Mouse (Mus musculus) heart, embryonic 16.5 days (tissue): ENCODE data around the gene Mmp11. TPM values are rescaled to one million over a fixed set of nuclear protein-coding genes. Genes with fewer than 3 reads are reported as not detected.
A peak's percentile ranks its signal among the peaks of the same experiment; 100 is the strongest.

Experiments used
- ATAC-seq: fragments of 200-750 bp; cut with Nextera tagmentation; replicated peaks from 2 replicates; pipeline ENCODE4 v1.8.0; 2017; ENCODE audit warnings: moderate number of reproducible peaks; ENCODE audit not compliant: insufficient read depth, low FRiP score; ENCODE audit errors: extremely low read depth
- H3K27ac ChIP-seq: fragments of 300-500 bp; sonication (generic); 2 replicates; pipeline ENCODE4 v1.5.1; 2014; ENCODE audit warnings: mild to moderate bottlenecking, low read length, control low read depth, moderate library complexity
- H3K27me3 ChIP-seq: fragments of 300-500 bp; sonication (generic); 2 replicates; pipeline ENCODE4 v1.6.1; 2014; ENCODE audit warnings: low read length, mixed read lengths; ENCODE audit not compliant: control insufficient read depth, insufficient read depth
- H3K36me3 ChIP-seq: fragments of 300-500 bp; sonication (generic); 2 replicates; pipeline ENCODE4 v1.6.1; 2014; ENCODE audit not compliant: control insufficient read depth, insufficient read depth
- H3K4me1 ChIP-seq: fragments of 300-500 bp; sonication (generic); 2 replicates; pipeline ENCODE4 v1.6.1; 2014; ENCODE audit warnings: low read length, mixed read lengths; ENCODE audit not compliant: control insufficient read depth, insufficient read depth
- H3K4me2 ChIP-seq: fragments of 300-500 bp; sonication (generic); 2 replicates; pipeline ENCODE4 v1.6.1; 2014; ENCODE audit warnings: low read depth, mild to moderate bottlenecking, control low read depth, low read length
- H3K4me3 ChIP-seq: fragments of 300-500 bp; sonication (generic); 2 replicates; pipeline ENCODE4 v1.5.1; 2014; ENCODE audit warnings: mild to moderate bottlenecking, control low read depth, low read length
- H3K9ac ChIP-seq: fragments of 300-500 bp; sonication (generic); 2 replicates; pipeline ENCODE4 v1.6.1; 2014; ENCODE audit warnings: low read length, control low read depth
- H3K9me3 ChIP-seq: fragments of 300-500 bp; sonication (generic); replicated peaks from 2 replicates; pipeline ENCODE4 v1.6.1; 2016; ENCODE audit warnings: low read length; ENCODE audit not compliant: control insufficient read depth
- WGBS: fragments of 180-500 bp; shearing (Covaris S2); extraction: QIAGEN DNeasy Blood & Tissue Kit; methylation state at CpG from one replicate; pipeline ENCODE4 v1.1.7; 2014; 5-methylcytosine and 5-hydroxymethylcytosine counted together
- polyA plus RNA-seq: library from polyadenylated mRNA; unstranded; fragments of >200 nt; fragmentation: Nextera tagmentation; extraction: Ambion mirVana; gene quantifications from 2 replicates; pipeline ENCODE4 v1.2.1, GENCODE M21; 2015

Gene Mmp11
- polyA plus RNA-seq, 1 experiment from 2014 or later, result 26.4 TPM

DNA sequence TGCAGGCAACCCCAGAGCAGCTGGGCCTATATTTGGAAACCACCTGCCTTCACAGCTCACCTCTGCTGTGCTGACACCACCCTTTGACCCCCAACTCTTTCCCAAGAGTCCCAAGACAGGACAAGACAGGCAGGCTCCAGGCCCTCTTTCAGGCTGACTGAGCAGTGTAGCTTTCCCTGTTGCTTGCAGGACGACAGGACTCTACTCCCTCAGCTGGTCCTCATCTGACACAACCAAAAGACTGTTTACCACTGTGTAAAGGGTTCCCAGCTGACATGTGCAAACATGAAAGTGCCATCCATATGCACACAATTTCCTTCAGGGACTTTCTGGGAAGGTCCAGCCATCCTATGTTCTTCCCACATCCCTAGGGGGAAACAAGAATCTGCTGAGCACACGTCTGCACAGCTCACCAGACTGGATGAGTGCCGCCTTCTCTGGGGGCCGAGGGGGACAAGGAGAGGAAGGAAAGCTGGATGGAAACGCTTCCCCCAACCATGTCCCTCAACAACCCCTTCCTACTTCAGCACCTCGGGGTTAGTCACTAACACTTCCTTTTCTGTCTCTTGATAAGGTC is 23.2 kb downstream of the Mmp11 start:
- Histone ChIP-seq H3K4me2 (no peak overlapping the region), H3K27me3 (no peaks in the 10 kb centered on the region), H3K36me3 (peaks cover 38% of the 10 kb centered on the region), H3K9me3 (no peaks in the 10 kb centered on the region), H3K4me1 (peaks cover 5% of the 10 kb centered on the region; the same call in 1 of the 2 replicates), H3K9ac (no peak overlapping the region), H3K4me3 (no peak overlapping the region), H3K27ac (no peak overlapping the region; the same call in 1 of the 2 replicates)
- ATAC-seq, result no peak; the same call in 1 of the 2 replicates
- 38% methylated on average over 6 of the region's 6 CpGs for WGBS

DNA sequence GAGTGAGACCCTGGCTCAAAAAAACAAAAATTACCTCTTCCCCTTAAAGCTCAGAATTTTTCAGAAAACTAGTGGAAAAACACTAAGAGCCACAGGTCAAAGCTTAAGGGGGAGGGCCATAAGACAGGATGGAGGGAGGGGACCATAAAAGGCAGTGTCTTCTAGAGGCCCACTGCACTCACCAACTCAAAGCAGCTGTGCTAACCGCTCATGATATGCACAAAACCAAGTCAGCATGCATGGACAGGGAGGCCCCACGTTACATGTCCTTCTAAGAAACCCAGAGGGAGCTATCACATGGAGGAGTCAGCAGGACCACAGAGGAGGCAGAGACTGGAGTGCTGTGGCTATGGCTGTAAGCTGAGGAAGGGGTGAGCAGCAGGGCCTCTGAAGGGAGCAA is 25.6 kb downstream of the Mmp11 start:
- H3K4me2 ChIP-seq, result no peak overlapping the region
- ATAC-seq, result no peak
- H3K4me1 ChIP-seq, result peaks cover 5% of the 10 kb centered on the region; the same call in 1 of the 2 replicates
- WGBS, result 80% methylated on average over 2 of the region's 2 CpGs
- no peaks in the 10 kb centered on the region for H3K9me3 ChIP-seq
- peaks cover 53% of the 10 kb centered on the region for H3K36me3 ChIP-seq
- H3K4me3 ChIP-seq, result no peak overlapping the region
- H3K9ac ChIP-seq, result no peak overlapping the region
- no peaks in the 10 kb centered on the region for H3K27me3 ChIP-seq
- H3K27ac ChIP-seq, result no peak overlapping the region

DNA sequence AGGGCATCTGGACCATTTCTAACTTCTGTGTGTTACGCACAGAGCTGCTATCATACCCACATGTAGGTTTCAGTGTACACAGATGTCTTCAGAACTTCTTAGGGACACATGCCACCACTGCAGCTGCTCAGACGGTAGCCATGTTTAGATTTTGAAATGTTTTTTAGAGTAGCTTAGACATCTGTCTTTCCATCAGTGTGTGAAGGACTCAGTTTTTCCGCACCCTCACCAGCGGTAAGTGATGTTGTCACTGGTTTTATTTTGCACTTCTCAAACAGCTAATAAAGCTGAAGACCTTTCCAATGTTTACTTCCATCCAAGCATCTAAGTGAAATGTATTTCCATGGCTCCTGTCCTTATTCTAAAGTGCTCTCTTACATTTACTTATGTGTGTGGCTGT is 29.4 kb downstream of the Mmp11 start:
- Histone ChIP-seq H3K4me1 (no peaks in the 10 kb centered on the region), H3K4me2 (no peak overlapping the region), H3K9me3 (no peaks in the 10 kb centered on the region), H3K36me3 (peaks cover 76% of the 10 kb centered on the region), H3K4me3 (no peak overlapping the region), H3K27me3 (no peaks in the 10 kb centered on the region), H3K9ac (no peak overlapping the region), H3K27ac (no peak overlapping the region)
- no peak for ATAC-seq
- WGBS, result 94% methylated on average over 4 of the region's 4 CpGs

DNA sequence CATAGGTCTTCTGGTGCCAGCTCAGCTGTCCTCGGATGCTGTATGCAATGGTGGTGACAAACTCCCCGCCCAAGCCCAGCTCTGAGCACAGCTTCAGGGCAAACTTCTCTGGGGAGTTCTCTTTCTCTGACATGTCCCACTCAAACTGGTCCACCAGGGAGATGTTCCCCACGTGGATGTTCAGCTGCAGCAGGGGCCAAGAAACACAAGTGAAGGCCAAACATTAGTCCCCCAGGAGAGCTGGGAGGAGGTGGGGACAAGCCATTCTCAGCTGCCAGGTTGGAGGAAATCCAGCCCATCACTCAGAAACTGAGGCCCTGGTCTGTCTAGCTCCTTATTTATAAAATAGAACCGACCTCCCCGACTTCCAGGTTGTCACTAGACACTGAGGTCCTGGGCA is 31.9 kb downstream of the Mmp11 start:
- Histone ChIP-seq H3K4me3 (no peak overlapping the region), H3K4me1 (peaks cover 8% of the 10 kb centered on the region), H3K36me3 (peaks cover 68% of the 10 kb centered on the region), H3K27ac (no peak overlapping the region), H3K4me2 (no peak overlapping the region), H3K9me3 (no peaks in the 10 kb centered on the region), H3K27me3 (no peaks in the 10 kb centered on the region), H3K9ac (no peak overlapping the region)
- no peak for ATAC-seq
- 81% methylated on average over 5 of the region's 5 CpGs for WGBS

DNA sequence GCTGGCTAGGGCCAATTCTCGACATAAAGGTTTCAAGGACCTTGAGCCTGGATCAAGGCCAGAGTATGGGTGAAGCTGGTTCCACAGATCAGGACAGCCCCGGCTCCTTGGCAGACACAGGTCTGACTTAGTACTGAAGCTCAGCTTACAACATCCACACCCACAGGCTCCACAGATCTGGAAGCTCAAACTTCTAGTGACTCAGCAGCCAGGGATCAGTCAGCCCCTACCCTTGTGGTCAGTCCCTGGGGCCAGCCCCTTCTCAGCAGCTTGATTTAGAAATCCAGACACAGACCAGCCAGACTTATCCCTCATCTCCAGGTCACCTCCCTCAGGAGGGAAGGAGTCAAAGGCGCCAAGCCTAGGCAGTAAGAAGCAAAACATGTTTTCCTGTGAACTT is 37.5 kb downstream of the Mmp11 start:
- H3K4me1 ChIP-seq, result peaks cover 24% of the 10 kb centered on the region
- peak; percentile 55 for ATAC-seq
- H3K9me3 ChIP-seq, result no peaks in the 10 kb centered on the region
- WGBS, result 19% methylated on average over 3 of the region's 3 CpGs
- H3K27me3 ChIP-seq, result no peaks in the 10 kb centered on the region
- H3K9ac ChIP-seq, result peak overlapping the region; percentile 51
- H3K36me3 ChIP-seq, result peaks cover 49% of the 10 kb centered on the region
- peak overlapping the region; percentile 91 for H3K27ac ChIP-seq
- H3K4me2 ChIP-seq, result peak overlapping the region; percentile 33
- no peak overlapping the region for H3K4me3 ChIP-seq

DNA sequence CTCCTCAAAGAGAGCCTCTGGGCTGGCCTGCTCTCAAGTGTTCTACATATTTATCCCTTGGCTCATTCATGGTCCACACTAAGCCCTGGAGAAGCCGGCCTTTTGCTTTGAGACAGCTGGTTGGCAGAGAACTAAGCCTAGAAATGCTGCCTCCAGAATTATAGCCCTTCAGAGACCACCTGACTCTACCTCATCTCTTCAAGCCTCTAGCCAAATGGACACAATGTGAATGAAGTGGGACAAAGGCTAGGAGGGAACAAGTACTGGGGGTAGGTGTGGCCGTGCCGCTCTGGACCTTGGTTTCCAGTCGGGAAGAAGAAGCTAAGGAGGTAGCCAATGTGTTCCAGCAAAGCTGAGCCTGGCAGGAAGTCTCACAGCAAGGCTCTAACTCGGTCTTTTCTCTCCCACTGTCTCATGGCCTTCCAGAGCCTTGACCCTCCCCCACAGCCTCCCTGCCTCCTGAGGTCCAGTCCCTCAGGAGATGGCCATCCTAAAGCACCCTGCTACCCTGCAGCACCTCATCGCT is 38.2 kb downstream of the Mmp11 start:
- H3K4me2 ChIP-seq, result no peak overlapping the region
- no peaks in the 10 kb centered on the region for H3K9me3 ChIP-seq
- WGBS, result 77% methylated on average over 6 of the region's 6 CpGs
- no peaks in the 10 kb centered on the region for H3K27me3 ChIP-seq
- no peak for ATAC-seq
- no peak overlapping the region for H3K9ac ChIP-seq
- peaks cover 42% of the 10 kb centered on the region for H3K36me3 ChIP-seq
- peaks cover 24% of the 10 kb centered on the region for H3K4me1 ChIP-seq
- H3K4me3 ChIP-seq, result no peak overlapping the region
- H3K27ac ChIP-seq, result peak overlapping the region; percentile 91

DNA sequence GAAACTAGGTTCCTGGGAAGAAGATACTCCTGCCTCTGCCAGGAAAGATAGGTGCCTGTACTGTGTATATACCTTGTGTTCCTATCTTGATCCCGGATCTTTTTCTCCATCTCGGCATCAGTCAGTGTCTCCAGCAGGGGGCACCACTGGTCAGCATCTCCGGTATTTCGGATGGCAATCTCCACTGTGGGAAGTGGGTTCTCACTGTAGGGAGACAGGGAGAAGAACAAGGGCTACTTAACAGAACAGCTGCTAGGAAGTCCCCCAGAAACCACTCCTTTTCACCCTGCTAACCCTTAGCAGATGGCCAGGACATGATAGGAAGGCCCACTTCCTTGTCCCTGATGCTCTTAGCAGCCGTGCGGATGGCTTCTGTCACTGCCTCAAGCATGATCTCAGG is 38.9 kb downstream of the Mmp11 start:
- H3K27ac ChIP-seq, result no peak overlapping the region

DNA sequence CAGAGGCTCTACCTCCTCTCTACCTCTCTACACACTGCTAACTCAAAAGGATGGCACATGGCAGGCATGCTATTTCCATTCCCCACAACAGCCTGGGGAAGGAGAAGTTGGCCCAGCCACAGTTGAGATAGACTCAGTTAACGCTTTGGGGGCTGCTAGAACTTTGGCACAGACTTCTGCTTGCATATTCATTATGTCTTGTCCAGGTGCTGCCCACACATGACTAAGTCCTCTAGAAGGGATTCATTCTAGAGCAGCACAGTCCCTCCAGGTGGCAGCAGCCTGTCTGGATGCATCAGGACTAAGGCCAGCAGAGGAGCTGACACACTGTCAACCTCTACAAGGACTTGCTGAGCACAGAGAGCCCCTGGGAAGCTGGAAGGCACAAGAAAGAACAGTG is 40.1 kb downstream of the Mmp11 start:
- 91% methylated on average over 1 of the region's 1 CpGs for WGBS

More for the DNA sequence above, 38.9 kb downstream of the Mmp11 start:
- no peak overlapping the region for H3K4me2 ChIP-seq
- peaks cover 27% of the 10 kb centered on the region for H3K4me1 ChIP-seq
- no peak overlapping the region for H3K4me3 ChIP-seq
- peaks cover 34% of the 10 kb centered on the region for H3K36me3 ChIP-seq
- WGBS, result 45% methylated on average over 6 of the region's 6 CpGs
- H3K9me3 ChIP-seq, result no peaks in the 10 kb centered on the region
- H3K9ac ChIP-seq, result no peak overlapping the region
- H3K27me3 ChIP-seq, result no peaks in the 10 kb centered on the region
- no peak for ATAC-seq

DNA sequence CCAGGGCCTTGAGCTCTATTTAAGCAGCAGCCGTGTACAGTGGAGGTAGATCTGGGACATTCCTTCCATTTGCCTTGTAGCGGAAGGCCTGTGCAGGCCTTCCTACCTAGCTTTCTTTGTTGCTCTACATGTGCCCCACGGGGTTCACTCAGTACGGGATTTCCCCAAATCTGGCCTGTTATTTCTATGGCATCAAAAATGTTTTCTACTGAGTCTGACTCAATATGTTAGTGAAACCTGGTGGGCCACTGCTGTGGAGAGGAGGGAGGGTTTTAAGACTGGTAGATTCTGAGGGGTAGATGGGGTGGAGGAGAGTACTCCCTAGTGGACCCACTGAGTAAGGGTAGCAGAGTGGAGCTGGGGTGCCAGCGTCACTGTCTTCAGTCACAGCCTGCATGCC is 40.6 kb downstream of the Mmp11 start:
- H3K9ac ChIP-seq, result no peak overlapping the region
- H3K4me2 ChIP-seq, result no peak overlapping the region
- no peaks in the 10 kb centered on the region for H3K9me3 ChIP-seq
- H3K4me3 ChIP-seq, result no peak overlapping the region
- peaks cover 27% of the 10 kb centered on the region for H3K4me1 ChIP-seq
- H3K36me3 ChIP-seq, result peaks cover 20% of the 10 kb centered on the region
- H3K27ac ChIP-seq, result no peak overlapping the region
- ATAC-seq, result no peak
- H3K27me3 ChIP-seq, result no peaks in the 10 kb centered on the region
- 92% methylated on average over 5 of the region's 5 CpGs for WGBS

More for the DNA sequence above, 40.1 kb downstream of the Mmp11 start:
- Histone ChIP-seq H3K36me3 (peaks cover 24% of the 10 kb centered on the region), H3K4me3 (no peak overlapping the region), H3K27ac (no peak overlapping the region), H3K4me1 (peaks cover 27% of the 10 kb centered on the region), H3K9me3 (no peaks in the 10 kb centered on the region), H3K4me2 (no peak overlapping the region), H3K9ac (no peak overlapping the region), H3K27me3 (no peaks in the 10 kb centered on the region)
- no peak for ATAC-seq
